ENCODE assay signal across 19 mouse cellular contexts in the genomic region with DNA sequence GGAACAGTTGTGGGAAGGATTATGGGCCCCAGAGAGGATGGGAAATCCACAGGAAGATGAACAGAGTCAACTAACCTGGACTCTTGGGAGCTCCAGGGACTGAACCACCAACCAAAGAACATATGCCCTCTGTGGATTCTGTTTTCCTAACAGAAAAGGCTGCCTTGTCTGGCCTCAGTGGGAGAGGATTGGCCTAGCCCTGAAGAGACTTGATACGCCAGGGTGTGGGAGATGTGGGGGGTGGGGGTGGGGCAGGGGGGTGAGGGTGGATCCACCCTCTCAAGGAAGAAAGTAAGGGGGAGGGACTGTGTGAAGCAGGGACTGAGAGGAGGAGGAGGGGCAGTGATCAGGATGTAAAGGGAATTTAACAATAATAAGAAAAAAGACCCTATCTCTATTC.
"Had no signal": no experiment of that assay in that cellular context is flagged by ENCODE, and none has a peak within 500 bp of the region (broad histone marks: within the 10 kb centered on the region; RNA-seq: fewer than 3 reads in every experiment).

No protein-coding gene starts in this region.

- H3K4me1 ChIP-seq: liver, embryonic 12.5 days; liver, embryonic 15.5 days; lung, embryonic 15.5 days; megakaryocyte, embryonic 14.5 days; midbrain, embryonic 15.5 days had no signal

- H3K27ac ChIP-seq: kidney, postnatal 0 days; layer of hippocampus, adult 2 months; limb, embryonic 10.5 days; limb, embryonic 13.5 days; liver, embryonic 12.5 days; liver, embryonic 15.5 days; lung, embryonic 15.5 days; midbrain, embryonic 12.5 days; midbrain, embryonic 15.5 days had no signal

- H3K9ac ChIP-seq: limb, embryonic 13.5 days; liver, embryonic 12.5 days; liver, embryonic 15.5 days; lung, embryonic 15.5 days; midbrain, embryonic 12.5 days; midbrain, embryonic 15.5 days had no signal

- H3K9me3 ChIP-seq: limb, embryonic 10.5 days; limb, embryonic 13.5 days; liver, embryonic 12.5 days; liver, embryonic 15.5 days; lung, embryonic 15.5 days; megakaryocyte, embryonic 14.5 days; midbrain, embryonic 12.5 days; midbrain, embryonic 15.5 days had no signal

- H3K4me3 ChIP-seq: layer of hippocampus, adult 2 months; limb, embryonic 10.5 days; limb, embryonic 13.5 days; liver, embryonic 12.5 days; liver, embryonic 15.5 days; lung, embryonic 15.5 days; megakaryocyte, embryonic 14.5 days; midbrain, embryonic 12.5 days; midbrain, embryonic 15.5 days had no signal

- ATAC-seq: liver, embryonic 12.5 days; midbrain, embryonic 15.5 days had no signal

- DNase-seq: kidney, adult 8-10 months; kidney, postnatal 25 days; layer of hippocampus, adult 9-11 months; liver; lung, adult 18-20 months; lung, postnatal 10 days; lung, postnatal 36 days; thymus, adult 18-20 months; thymus, postnatal 36 days had no signal

- H3K27me3 ChIP-seq: limb, embryonic 13.5 days; liver, embryonic 12.5 days; liver, embryonic 15.5 days; lung, embryonic 15.5 days; megakaryocyte, embryonic 14.5 days; midbrain, embryonic 12.5 days; midbrain, embryonic 15.5 days had no signal

- H3K4me2 ChIP-seq: limb, embryonic 13.5 days; liver, embryonic 12.5 days; liver, embryonic 15.5 days; lung, embryonic 15.5 days; midbrain, embryonic 12.5 days; midbrain, embryonic 15.5 days had no signal

- H3K36me3 ChIP-seq: limb, embryonic 10.5 days; limb, embryonic 13.5 days; liver, embryonic 12.5 days; liver, embryonic 15.5 days; lung, embryonic 15.5 days; midbrain, embryonic 15.5 days had no signal
